Mouse (Mus musculus) hindbrain, embryonic 16.5 days (tissue): ENCODE data around the gene Fnip2. TPM values are rescaled to one million over a fixed set of nuclear protein-coding genes. Genes with fewer than 3 reads are reported as not detected.

Experiments
- ATAC-seq: fragments of 200-750 bp; cut with Nextera tagmentation; 2 replicates; pipeline ENCODE4 v1.8.0; 2017; ENCODE audit warnings: moderate TSS enrichment, moderate library complexity
- H3K27ac ChIP-seq: fragments of 300-500 bp; sonication (generic); 2 replicates; pipeline ENCODE4 v1.5.1; 2014; ENCODE audit warnings: low read depth, mild to moderate bottlenecking, control low read depth, low read length, moderate library complexity
- H3K27me3 ChIP-seq: fragments of 300-500 bp; sonication (generic); replicated peaks from 2 replicates; pipeline ENCODE4 v1.6.1; 2014; ENCODE audit warnings: low read length; ENCODE audit not compliant: control insufficient read depth, insufficient read depth
- H3K36me3 ChIP-seq: fragments of 300-500 bp; sonication (generic); 2 replicates; pipeline ENCODE4 v1.6.1; 2014; ENCODE audit warnings: mild to moderate bottlenecking, low read length, moderate library complexity, mixed read lengths; ENCODE audit not compliant: control insufficient read depth, insufficient read depth
- H3K4me1 ChIP-seq: fragments of 300-500 bp; sonication (generic); 2 replicates; pipeline ENCODE4 v1.6.1; 2014; ENCODE audit warnings: low read depth, low read length; ENCODE audit not compliant: control insufficient read depth, insufficient read depth
- H3K4me2 ChIP-seq: fragments of 300-500 bp; sonication (generic); 2 replicates; pipeline ENCODE4 v1.6.1; 2014; ENCODE audit warnings: mild to moderate bottlenecking, low read length, control low read depth, moderate library complexity
- H3K4me3 ChIP-seq: fragments of 300-500 bp; sonication (generic); 2 replicates; pipeline ENCODE4 v1.5.1; 2014; ENCODE audit warnings: mild to moderate bottlenecking, low read length, control low read depth, moderate library complexity
- H3K9ac ChIP-seq: fragments of 300-500 bp; sonication (generic); 2 replicates; pipeline ENCODE4 v1.6.1; 2014; ENCODE audit warnings: low read depth, mild to moderate bottlenecking, control low read depth, low read length, moderate library complexity
- H3K9me3 ChIP-seq: fragments of 300-500 bp; sonication (generic); 2 replicates; pipeline ENCODE4 v1.6.1; 2014; ENCODE audit warnings: mild to moderate bottlenecking, low read length, moderate library complexity; ENCODE audit not compliant: control insufficient read depth
- WGBS: fragments of 180-500 bp; shearing (Covaris S2); extraction: QIAGEN DNeasy Blood & Tissue Kit; methylation state at CpG from one replicate; pipeline ENCODE4 v1.1.7; 2014; 5-methylcytosine and 5-hydroxymethylcytosine counted together
- polyA plus RNA-seq: library from polyadenylated mRNA; unstranded; fragments of >200 nt; fragmentation: Nextera tagmentation; extraction: Ambion mirVana; gene quantifications from 2 replicates; pipeline ENCODE4 v1.2.1, GENCODE M21; 2015

The Fnip2 gene
- polyA plus RNA-seq, 1 experiment from 2014 or later, result 4.5 TPM

DNA sequence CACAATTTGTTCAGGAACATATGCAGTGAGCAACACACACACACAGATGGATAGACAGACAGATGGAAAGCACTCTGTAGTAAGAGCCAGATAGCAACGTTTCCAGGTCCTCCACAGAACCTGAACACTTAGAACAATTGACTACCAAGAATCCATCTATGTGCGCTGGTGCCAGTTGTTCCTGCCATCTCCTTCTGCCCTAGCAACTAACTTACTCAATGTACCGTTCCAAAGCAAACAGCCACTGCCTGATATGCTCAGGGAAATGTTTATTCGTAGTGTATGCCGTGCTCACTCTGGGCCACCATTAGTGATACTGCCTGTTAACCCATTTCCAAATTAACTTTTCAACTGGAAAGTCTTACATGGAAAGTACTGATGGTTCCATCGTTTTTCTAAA, 12.5 kb downstream of the Fnip2 start:
- Histone ChIP-seq H3K4me3 (no peak overlapping the region), H3K27me3 (no peaks in the 10 kb centered on the region), H3K36me3 (no peaks in the 10 kb centered on the region), H3K4me2 (no peak overlapping the region), H3K4me1 (no peaks in the 10 kb centered on the region), H3K27ac (no peak overlapping the region), H3K9me3 (no peaks in the 10 kb centered on the region), H3K9ac (no peak overlapping the region)
- whole genome bisulfite sequencing, result 87% methylated on average over 6 of the region's 6 CpGs
- ATAC-seq, result no peak

DNA sequence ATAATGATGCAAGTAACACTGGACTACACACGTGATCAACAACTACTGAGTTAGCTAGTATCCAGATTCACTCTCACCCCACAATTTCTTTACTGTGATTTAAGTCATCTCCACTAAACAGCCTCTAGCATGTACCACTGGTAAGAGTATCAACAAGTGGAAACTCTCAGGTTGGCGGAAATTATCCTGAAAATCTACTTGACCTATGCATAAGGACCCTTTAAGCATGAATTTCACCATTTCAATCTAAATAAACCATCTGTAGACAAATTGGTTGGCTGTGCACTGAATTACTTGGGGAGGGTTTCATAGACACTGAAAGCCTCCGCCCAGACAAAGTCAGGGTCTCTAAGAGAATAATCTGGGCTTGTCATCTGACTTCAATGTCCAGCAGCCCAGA, 13.8 kb downstream of the Fnip2 start:
- Histone ChIP-seq H3K4me3 (no peak overlapping the region), H3K9me3 (no peaks in the 10 kb centered on the region), H3K36me3 (no peaks in the 10 kb centered on the region), H3K9ac (no peak overlapping the region), H3K27me3 (no peaks in the 10 kb centered on the region), H3K4me2 (no peak overlapping the region), H3K27ac (no peak overlapping the region), H3K4me1 (no peaks in the 10 kb centered on the region)
- WGBS, result 94% methylated on average over 3 of the region's 3 CpGs
- ATAC-seq, result no peak

DNA sequence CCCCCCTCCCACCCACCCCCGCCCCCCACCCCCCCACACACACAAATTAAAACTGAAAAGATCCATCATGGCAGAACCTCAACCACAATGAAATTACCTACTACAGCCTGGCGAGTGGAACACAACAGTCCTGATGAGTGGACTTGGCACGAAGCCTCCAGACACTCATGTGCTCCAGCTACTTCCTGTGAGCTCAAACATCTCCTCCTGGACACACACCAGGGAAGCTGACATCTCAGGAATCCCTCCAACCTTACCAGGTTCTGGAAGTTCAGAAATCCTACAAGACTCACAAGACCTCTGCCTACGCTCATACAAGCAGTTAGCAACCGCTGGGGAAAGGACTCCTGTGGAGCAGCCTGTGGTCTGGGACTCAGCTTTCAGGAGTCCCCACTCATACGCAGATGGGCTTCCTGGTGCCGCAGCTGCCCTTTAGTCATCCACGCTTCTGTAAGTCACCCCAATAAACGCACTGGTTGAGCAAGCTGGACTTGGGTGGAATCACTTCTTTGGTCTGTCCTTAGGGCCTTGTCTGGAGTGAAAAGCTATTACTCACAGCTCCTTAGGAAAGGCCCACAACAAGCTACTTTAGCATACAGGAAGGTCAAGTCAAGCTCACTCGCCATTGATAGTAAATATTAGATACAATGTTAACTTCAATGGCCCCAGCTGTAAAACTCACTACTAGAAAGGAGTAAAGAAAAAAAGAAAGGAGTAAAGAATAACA, 15.6 kb downstream of the Fnip2 start:
- Histone ChIP-seq H3K27me3 (no peaks in the 10 kb centered on the region), H3K4me2 (no peak overlapping the region), H3K9me3 (no peaks in the 10 kb centered on the region), H3K4me3 (no peak overlapping the region), H3K9ac (no peak overlapping the region), H3K4me1 (no peaks in the 10 kb centered on the region), H3K36me3 (no peaks in the 10 kb centered on the region), H3K27ac (no peak overlapping the region)
- ATAC-seq, result no peak
- WGBS, result 85% methylated on average over 10 of the region's 10 CpGs

DNA sequence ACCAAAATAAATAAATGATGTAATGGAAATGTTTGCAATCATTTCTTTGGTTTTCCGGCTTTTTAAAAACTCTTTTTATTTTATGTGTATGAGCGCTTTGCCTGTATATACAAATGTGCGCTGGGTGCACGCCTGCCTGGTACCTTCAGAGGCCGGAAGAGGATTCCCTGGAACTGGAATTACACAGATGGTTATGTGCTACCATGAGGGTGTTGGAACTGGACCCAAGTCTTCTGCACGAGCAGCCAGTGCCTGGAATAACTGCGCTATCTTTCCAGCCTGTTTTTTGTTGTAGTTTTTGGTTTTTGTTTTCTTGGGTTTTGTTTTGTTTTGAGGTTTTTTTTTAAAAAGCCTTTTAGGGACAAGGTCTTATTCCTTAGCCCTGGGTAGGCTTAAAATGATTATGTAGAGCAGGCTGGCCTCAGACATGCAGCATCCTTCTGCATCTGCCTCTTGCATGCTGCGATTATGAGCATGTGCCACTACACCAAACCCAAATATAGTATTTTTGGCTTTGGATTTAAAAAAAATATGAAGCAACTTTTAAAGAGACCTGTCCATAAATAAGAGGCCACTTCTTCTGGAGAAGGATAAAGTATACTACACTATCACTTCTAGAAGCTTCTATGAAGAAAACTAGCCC, 17.7 kb downstream of the Fnip2 start:
- Histone ChIP-seq H3K9ac (no peak overlapping the region), H3K4me1 (no peaks in the 10 kb centered on the region), H3K27ac (no peak overlapping the region), H3K36me3 (no peaks in the 10 kb centered on the region), H3K27me3 (no peaks in the 10 kb centered on the region), H3K9me3 (no peaks in the 10 kb centered on the region), H3K4me3 (no peak overlapping the region), H3K4me2 (no peak overlapping the region)
- ATAC-seq, result no peak
- WGBS, result 94% methylated on average over 8 of the region's 8 CpGs

DNA sequence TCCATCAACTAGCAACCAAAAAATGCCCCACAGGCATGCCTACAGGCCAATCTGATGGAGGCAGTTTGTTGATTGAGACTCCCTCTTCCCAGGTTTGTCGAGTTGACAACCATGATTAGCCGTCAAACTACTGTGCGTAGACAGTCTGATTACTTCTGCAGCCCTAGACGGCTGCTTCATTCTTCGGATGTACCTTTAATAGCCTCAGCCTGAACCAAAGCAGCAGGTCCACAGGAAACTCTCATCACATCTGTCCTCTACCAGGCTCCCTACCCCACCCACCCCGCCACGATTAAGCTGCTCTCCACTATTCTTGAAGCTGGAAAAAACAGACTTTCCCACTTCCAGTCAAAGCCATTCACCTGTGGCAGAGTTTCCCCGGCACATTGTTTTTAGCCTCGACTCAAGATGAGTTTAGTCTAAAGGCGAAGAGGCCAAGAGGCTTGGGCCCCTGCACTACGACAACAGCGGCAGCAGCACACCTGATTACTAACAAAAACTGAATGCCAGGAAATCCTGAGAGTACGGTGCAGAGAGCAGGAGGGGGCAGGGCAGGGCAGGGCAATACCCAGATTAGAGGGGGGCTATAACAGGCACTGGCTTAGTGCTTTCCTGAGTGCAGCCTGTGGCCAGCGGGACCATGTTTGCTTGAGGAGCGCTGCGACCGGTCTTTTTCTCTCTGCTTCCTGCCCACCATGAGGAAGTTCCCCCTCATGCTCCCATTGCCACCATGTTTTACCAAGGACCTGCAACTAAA, 18.7 kb downstream of the Fnip2 start:
- no peaks in the 10 kb centered on the region for H3K9me3 ChIP-seq
- no peak overlapping the region for H3K4me3 ChIP-seq
- no peaks in the 10 kb centered on the region for H3K4me1 ChIP-seq
- H3K4me2 ChIP-seq, result no peak overlapping the region
- ATAC-seq, result no peak
- no peak overlapping the region; the same call in 1 of the 2 replicates for H3K27ac ChIP-seq
- no peaks in the 10 kb centered on the region for H3K27me3 ChIP-seq
- 85% methylated on average over 17 of the region's 17 CpGs for WGBS
- no peaks in the 10 kb centered on the region for H3K36me3 ChIP-seq
- H3K9ac ChIP-seq, result no peak overlapping the region

DNA sequence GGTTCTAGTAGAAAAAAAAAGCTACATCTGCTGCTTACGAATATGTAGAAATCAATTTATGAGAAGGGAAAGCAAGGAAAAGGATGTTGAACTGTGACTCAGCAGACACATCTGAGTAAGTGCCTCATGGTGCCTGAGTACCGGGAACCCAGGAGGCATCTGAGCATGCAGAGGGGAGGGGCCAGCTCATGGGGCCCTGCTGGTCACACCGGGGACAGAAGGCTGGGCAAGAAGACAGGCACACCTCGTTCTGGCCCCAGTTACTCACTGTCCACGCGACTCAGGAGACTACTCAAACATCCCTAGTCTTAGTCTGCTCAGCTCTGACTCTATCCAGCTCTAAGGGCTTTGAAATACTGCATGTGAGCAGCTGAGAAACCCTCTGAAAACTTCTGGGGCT, 25.0 kb downstream of the Fnip2 start:
- no peaks in the 10 kb centered on the region for H3K27me3 ChIP-seq
- no peak overlapping the region for H3K4me3 ChIP-seq
- H3K36me3 ChIP-seq, result no peaks in the 10 kb centered on the region
- H3K4me1 ChIP-seq, result no peaks in the 10 kb centered on the region
- H3K9me3 ChIP-seq, result no peaks in the 10 kb centered on the region
- ATAC-seq, result 0 out of 2 replicates have a peak, but pooled peaks have one; percentile 52
- WGBS, result 30% methylated on average over 6 of the region's 6 CpGs
- no peak overlapping the region for H3K4me2 ChIP-seq
- H3K27ac ChIP-seq, result no peak overlapping the region
- no peak overlapping the region for H3K9ac ChIP-seq

DNA sequence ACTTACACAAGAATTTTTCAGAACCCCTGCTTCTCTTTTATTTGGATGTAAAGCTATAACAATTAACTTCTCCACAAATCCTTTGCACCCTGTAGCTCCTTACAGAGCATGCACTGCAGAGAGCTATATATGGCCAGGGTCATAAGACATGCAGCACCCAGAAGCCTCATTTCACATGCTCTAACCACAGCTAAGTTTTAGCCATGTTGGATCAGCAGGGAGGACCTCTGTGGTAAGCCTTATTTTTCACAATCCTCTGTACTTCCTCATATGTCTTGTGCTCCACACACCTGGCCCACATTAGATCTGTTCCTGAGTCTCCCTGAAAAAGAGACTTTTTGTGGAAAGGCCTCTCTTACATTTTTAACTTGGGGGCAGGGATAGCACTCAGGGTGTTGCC, 27.9 kb downstream of the Fnip2 start:
- no peaks in the 10 kb centered on the region for H3K36me3 ChIP-seq
- H3K9ac ChIP-seq, result no peak overlapping the region
- H3K27ac ChIP-seq, result no peak overlapping the region
- no peaks in the 10 kb centered on the region for H3K9me3 ChIP-seq
- ATAC-seq, result no peak
- H3K27me3 ChIP-seq, result no peaks in the 10 kb centered on the region
- no peaks in the 10 kb centered on the region for H3K4me1 ChIP-seq
- H3K4me2 ChIP-seq, result no peak overlapping the region
- H3K4me3 ChIP-seq, result no peak overlapping the region

DNA sequence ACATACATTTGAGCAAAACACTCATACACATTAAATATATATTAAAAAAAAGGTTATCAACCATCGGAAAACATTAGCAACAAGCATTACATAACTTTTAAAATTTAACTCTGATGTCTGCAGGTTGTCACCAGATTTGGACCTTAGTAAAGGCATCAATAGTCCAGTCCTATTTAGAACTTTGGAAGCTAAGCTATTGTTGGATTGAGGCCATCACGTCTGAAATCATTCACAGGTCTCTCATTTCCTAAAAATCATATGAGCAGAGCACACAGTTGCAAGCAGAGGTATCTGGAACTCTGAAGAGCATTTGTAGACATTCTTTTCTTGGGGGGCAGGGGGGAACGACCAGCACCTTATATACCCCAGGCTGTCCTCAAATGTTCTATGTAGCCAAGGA, 28.5 kb downstream of the Fnip2 start:
- WGBS, result 89% methylated on average over 3 of the region's 3 CpGs
- no peak for ATAC-seq
- Histone ChIP-seq H3K36me3 (no peaks in the 10 kb centered on the region), H3K4me3 (no peak overlapping the region), H3K9me3 (no peaks in the 10 kb centered on the region), H3K9ac (no peak overlapping the region), H3K4me2 (no peak overlapping the region), H3K27me3 (no peaks in the 10 kb centered on the region), H3K27ac (no peak overlapping the region), H3K4me1 (no peaks in the 10 kb centered on the region)

DNA sequence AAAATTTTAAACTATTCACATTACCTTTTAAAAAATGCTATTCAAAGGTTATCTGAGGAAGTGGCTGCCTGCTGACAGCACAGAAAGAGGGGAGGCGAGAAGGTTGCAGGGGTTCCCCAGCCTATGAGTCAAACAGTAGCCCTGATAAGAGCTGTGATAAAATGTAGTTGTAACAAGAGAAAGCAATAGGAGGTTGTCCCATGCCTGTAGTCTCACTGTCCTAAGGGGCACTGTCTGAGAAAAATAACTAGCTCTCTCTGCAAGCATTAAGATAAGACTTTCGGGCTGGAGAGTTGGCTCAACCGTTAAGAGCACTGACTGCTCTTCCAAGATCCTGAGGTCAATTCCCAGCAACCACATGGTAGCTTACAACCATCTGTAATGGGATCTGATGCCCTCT, 29.3 kb downstream of the Fnip2 start:
- H3K4me2 ChIP-seq, result no peak overlapping the region
- WGBS, result 91% methylated on average over 3 of the region's 3 CpGs

More for the DNA sequence above, 29.3 kb downstream of the Fnip2 start:
- H3K36me3 ChIP-seq, result no peaks in the 10 kb centered on the region
- H3K4me3 ChIP-seq, result no peak overlapping the region
- no peak for ATAC-seq
- no peak overlapping the region for H3K27ac ChIP-seq
- no peak overlapping the region for H3K9ac ChIP-seq
- H3K4me1 ChIP-seq, result no peaks in the 10 kb centered on the region
- H3K27me3 ChIP-seq, result no peaks in the 10 kb centered on the region
- H3K9me3 ChIP-seq, result no peaks in the 10 kb centered on the region
